Comparison of ENCODE assay signal across 7 mouse cellular contexts in the genomic region with DNA sequence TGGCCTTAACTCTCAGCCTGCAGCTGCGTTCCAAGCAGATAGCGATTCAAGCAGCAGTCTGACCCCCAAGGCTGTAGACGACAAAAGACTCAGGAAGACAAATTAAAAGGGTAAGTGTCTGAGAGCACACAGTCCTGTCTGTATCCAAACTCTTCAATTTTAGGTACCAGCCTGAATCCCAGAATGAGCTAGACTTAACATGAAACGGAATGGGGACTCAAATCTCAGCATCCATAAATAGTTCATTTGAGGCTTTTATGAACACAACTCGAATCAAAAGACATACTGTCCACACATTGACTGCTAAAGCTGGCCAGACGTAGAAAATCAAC. TPM values are rescaled to one million over a fixed set of nuclear protein-coding genes. Genes with fewer than 3 reads are reported as not detected.
DNase-seq lines count a peak whose midpoint lies in the region; ATAC-seq and TF ChIP-seq lines count a peak whose summit lies in the region.

No protein-coding gene starts in this region.

- H3K36me3 ChIP-seq in lung, embryonic 14.5 days (ENCODE audit: insufficient read depth), result peaks cover 12% of the 10 kb centered on the region; the same call in 1 of the 2 replicates
- H3K36me3 ChIP-seq in forebrain, embryonic 11.5 days (ENCODE audit: control insufficient read depth, insufficient read depth, low read length), result no peaks in the 10 kb centered on the region
- peaks cover 27% of the 10 kb centered on the region for H3K36me3 ChIP-seq in limb, embryonic 12.5 days

- peak overlapping the region; percentile 66 for H3K9ac ChIP-seq in lung, embryonic 14.5 days
- H3K9ac ChIP-seq in forebrain, embryonic 11.5 days (ENCODE audit: low read length), result peak overlapping the region; percentile 43
- peak overlapping the region; percentile 83 for H3K9ac ChIP-seq in limb, embryonic 12.5 days (replicated peaks)

- no peaks in the 10 kb centered on the region for H3K9me3 ChIP-seq in lung, embryonic 14.5 days (ENCODE audit: low read depth, low read length)
- no peaks in the 10 kb centered on the region; the same call in 1 of the 2 replicates for H3K9me3 ChIP-seq in forebrain, embryonic 11.5 days (ENCODE audit: control insufficient read depth, low read length)
- H3K9me3 ChIP-seq in limb, embryonic 12.5 days, result 0 out of 2 replicates have a peak, but pooled peaks cover 3% of the 10 kb centered on the region

- peak overlapping the region; percentile 91 for H3K27ac ChIP-seq in lung, embryonic 14.5 days (ENCODE audit: low read depth)
- H3K27ac ChIP-seq in forebrain, embryonic 11.5 days (ENCODE audit: low read depth, low read length), result peak overlapping the region; percentile 89
- H3K27ac ChIP-seq in limb, embryonic 12.5 days, result peak overlapping the region; percentile 100
- H3K27ac ChIP-seq in olfactory bulb, adult 2 months (ENCODE audit: insufficient read depth, low read depth, low read length), result peak overlapping the region; percentile 64

- no peaks in the 10 kb centered on the region for H3K27me3 ChIP-seq in lung, embryonic 14.5 days (ENCODE audit: insufficient read depth, low read length)
- no peaks in the 10 kb centered on the region for H3K27me3 ChIP-seq in forebrain, embryonic 11.5 days (ENCODE audit: control insufficient read depth, insufficient read depth, low read length)
- H3K27me3 ChIP-seq in limb, embryonic 12.5 days, result no peaks in the 10 kb centered on the region

- WGBS in lung, embryonic 14.5 days, result 18% methylated on average over 6 of the region's 6 CpGs
- WGBS in forebrain, embryonic 11.5 days, result 39% methylated on average over 6 of the region's 6 CpGs
- WGBS in limb, embryonic 12.5 days, result 3% methylated on average over 6 of the region's 6 CpGs
- 30% methylated on average over 6 of the region's 6 CpGs for WGBS in olfactory bulb, adult 2 months

- no peak for TF ChIP-seq POLR2A in olfactory bulb, adult 2 months (IDR thresholded peaks at IDR 0.05; ENCODE audit: insufficient read depth, low read depth, low read length)

- peak overlapping the region; percentile 51 for H3K4me3 ChIP-seq in lung, embryonic 14.5 days (ENCODE audit: low read depth, low read length)
- peak overlapping the region; percentile 17 for H3K4me3 ChIP-seq in forebrain, embryonic 11.5 days (ENCODE audit: low read depth, low read length)
- peak overlapping the region; percentile 66 for H3K4me3 ChIP-seq in limb, embryonic 12.5 days (replicated peaks)
- H3K4me3 ChIP-seq in olfactory bulb, adult 2 months (ENCODE audit: insufficient read depth, low read depth, low read length), result peak overlapping the region; percentile 38

- H3K4me2 ChIP-seq in lung, embryonic 14.5 days, result peak overlapping the region; percentile 65
- H3K4me2 ChIP-seq in forebrain, embryonic 11.5 days (ENCODE audit: low read depth, low read length, severe bottlenecking), result peak overlapping the region; percentile 31; the same call in 1 of the 2 replicates
- H3K4me2 ChIP-seq in limb, embryonic 12.5 days, result peak overlapping the region; percentile 73

- H3K4me1 ChIP-seq in lung, embryonic 14.5 days (ENCODE audit: insufficient read depth), result no peaks in the 10 kb centered on the region
- H3K4me1 ChIP-seq in forebrain, embryonic 11.5 days (replicated peaks; ENCODE audit: control insufficient read depth, insufficient read depth, low read length), result peaks cover 18% of the 10 kb centered on the region; the same call in 1 of the 2 replicates
- peaks cover 23% of the 10 kb centered on the region for H3K4me1 ChIP-seq in limb, embryonic 12.5 days (replicated peaks)
- H3K4me1 ChIP-seq in olfactory bulb, adult 2 months (ENCODE audit: control insufficient read depth, insufficient read depth, low read length), result peaks cover 13% of the 10 kb centered on the region

- TF ChIP-seq CTCF in lung, embryonic 14.5 days (IDR thresholded peaks at IDR 0.05; ENCODE audit: low read depth), result no peak
- TF ChIP-seq CTCF in olfactory bulb, adult 2 months (IDR thresholded peaks at IDR 0.05; ENCODE audit: insufficient read depth, low read depth, low read length), result no peak

- no peak for ATAC-seq in lung, embryonic 14.5 days (ENCODE audit: insufficient read depth)
- no peak for ATAC-seq in forebrain, embryonic 11.5 days (replicated peaks; ENCODE audit: low FRiP score)
- peak; percentile 7; the same call in 1 of the 2 replicates for ATAC-seq in limb, embryonic 12.5 days (ENCODE audit: insufficient number of reproducible peaks, insufficient read depth, low FRiP score, low TSS enrichment, low read depth)

- DNase-seq in lung, embryonic 14.5 days, result no peak
- DNase-seq in lung, postnatal 36 days, result no peak
- DNase-seq in forebrain, embryonic 11.5 days (ENCODE audit: low spot score), result no peak
- no peak for DNase-seq in ovary, adult 18-20 months (ENCODE audit: low spot score)
- no peak for DNase-seq in ovary, postnatal 36 days (ENCODE audit: low spot score)

RNA-seq across cellular contexts. Expression of a gene that starts 46.4 kb away (rescaled TPM):
- polyA plus RNA-seq in lung, embryonic 14.5 days (2014; fragmentation: Nextera tagmentation; extraction: Ambion mirVana), result 76.6 and 78.8 TPM in 2 replicates
- polyA plus RNA-seq in forebrain, embryonic 11.5 days (2014; fragmentation: Nextera tagmentation; extraction: Ambion mirVana), result 59.2 and 59.7 TPM in 2 replicates
- polyA plus RNA-seq in limb, embryonic 12.5 days (2016; fragmentation: Nextera tagmentation; extraction: Ambion mirVana), result 73.3 and 78.0 TPM in 2 replicates
- not detected in 2 replicates for polyA plus RNA-seq in olfactory bulb, adult 2 months (2012; ENCODE audit: insufficient read depth, insufficient read length, low replicate concordance, missing spikeins)

RNA-seq across cellular contexts. Expression of a gene that starts 56.2 kb away (rescaled TPM):
- polyA plus RNA-seq in lung, embryonic 14.5 days (2014; fragmentation: Nextera tagmentation; extraction: Ambion mirVana), result 41.1 and 42.8 TPM in 2 replicates
- 40.3 and 40.5 TPM in 2 replicates for polyA plus RNA-seq in forebrain, embryonic 11.5 days (2014; fragmentation: Nextera tagmentation; extraction: Ambion mirVana)
- polyA plus RNA-seq in limb, embryonic 12.5 days (2016; fragmentation: Nextera tagmentation; extraction: Ambion mirVana), result 79.4 and 86.4 TPM in 2 replicates
- polyA plus RNA-seq in olfactory bulb, adult 2 months (2012; ENCODE audit: insufficient read depth, insufficient read length, low replicate concordance, missing spikeins), result 73.2 TPM in 1 of 2 replicates, not detected in the other
